Mouse (Mus musculus) gastrocnemius, postnatal 4 days (tissue): ENCODE results near the gene Sorbs1. TPM values are rescaled to one million over a fixed set of nuclear protein-coding genes. Genes with fewer than 3 reads are reported as not detected.

Experiments used
- DNase-seq, 2 experiments: peaks; one replicate each; pipeline ENCODE4 v3.0.0; 2021 to 2022; ENCODE audit warnings: low spot score in 2 of 2, mixed read lengths in 2 of 2
- total RNA-seq, 2 experiments: library from RNA; stranded (reverse); gene quantifications; 2 replicates each; pipeline ENCODE4 v1.2.3; 2021

The Sorbs1 gene
- total RNA-seq, 2 experiments from 2014 or later = 114 to 144 TPM

- no peak for DNase-seq
Observed at GRCm38 (mm10) chr19:40349281-40349680, 164.3 kb downstream of the Sorbs1 start.

GRCm38 (mm10) chr19:40348652-40349051 lies 164.9 kb downstream of the Sorbs1 start:
- no peak for DNase-seq

GRCm38 (mm10) chr19:40348175-40348574 lies 165.4 kb downstream of the Sorbs1 start:
- DNase-seq = no peak

GRCm38 (mm10) chr19:40346908-40347307 lies 166.7 kb downstream of the Sorbs1 start:
- DNase-seq = no peak

GRCm38 (mm10) chr19:40346232-40346844 lies 167.2 kb downstream of the Sorbs1 start:
- no peak for DNase-seq

GRCm38 (mm10) chr19:40345684-40346083 lies 167.9 kb downstream of the Sorbs1 start:
- DNase-seq = peak in 1 of 2 experiments; percentile 39

GRCm38 (mm10) chr19:40343018-40343417 lies 170.6 kb downstream of the Sorbs1 start:
- DNase-seq = peak; percentile 64 to 79

- DNase-seq = no peak
Observed at GRCm38 (mm10) chr19:40341141-40341540, 172.4 kb downstream of the Sorbs1 start.

GRCm38 (mm10) chr19:40336694-40337093 lies 176.9 kb downstream of the Sorbs1 start:
- DNase-seq = no peak

GRCm38 (mm10) chr19:40333905-40334304 lies 179.7 kb downstream of the Sorbs1 start:
- DNase-seq = peak in 1 of 2 experiments; percentile 35

- DNase-seq = no peak
Observed at GRCm38 (mm10) chr19:40333081-40333480, 180.5 kb downstream of the Sorbs1 start.

GRCm38 (mm10) chr19:40332303-40332702 lies 181.3 kb downstream of the Sorbs1 start:
- DNase-seq = no peak

GRCm38 (mm10) chr19:40331846-40332245 lies 181.7 kb downstream of the Sorbs1 start:
- no peak for DNase-seq

GRCm38 (mm10) chr19:40326126-40326525 lies 187.5 kb downstream of the Sorbs1 start:
- DNase-seq = no peak

GRCm38 (mm10) chr19:40325381-40325780 lies 188.2 kb downstream of the Sorbs1 start:
- no peak for DNase-seq

GRCm38 (mm10) chr19:40322226-40322625 lies 191.4 kb downstream of the Sorbs1 start:
- no peak for DNase-seq

- no peak for DNase-seq
Observed at GRCm38 (mm10) chr19:40319199-40319598, 194.4 kb downstream of the Sorbs1 start.

GRCm38 (mm10) chr19:40318511-40318910 lies 195.1 kb downstream of the Sorbs1 start:
- no peak for DNase-seq

GRCm38 (mm10) chr19:40317001-40317400 lies 196.6 kb downstream of the Sorbs1 start:
- no peak for DNase-seq

- DNase-seq = no peak
Observed at GRCm38 (mm10) chr19:40314252-40314651, 199.3 kb downstream of the Sorbs1 start.

- DNase-seq = no peak
Observed at GRCm38 (mm10) chr19:40311631-40312030, 201.9 kb downstream of the Sorbs1 start.

GRCm38 (mm10) chr19:40310410-40311130 lies 203.0 kb downstream of the Sorbs1 start:
- no peak for DNase-seq

GRCm38 (mm10) chr19:40309911-40310310 lies 203.7 kb downstream of the Sorbs1 start:
- no peak for DNase-seq
